Mouse (Mus musculus): ENCODE results near the gene Ranbp3. TPM values are rescaled to one million over a fixed set of nuclear protein-coding genes. Genes with fewer than 3 reads are reported as not detected.

Ranbp3 gene
- polyA plus RNA-seq, 2 experiments, result 34.2 to 42.9 TPM

GRCm38 (mm10) chr17:56684649-56685048, 11.6 kb downstream of the Ranbp3 start:
- H3K9ac ChIP-seq (replicated peaks), result no peak overlapping the region
- TF ChIP-seq CTCF (IDR thresholded peaks at IDR 0.05; ENCODE audit: low read depth), result no peak
- TF ChIP-seq EP300 (IDR thresholded peaks at IDR 0.05; ENCODE audit: low read depth), result no peak
- no peak overlapping the region for H3K27ac ChIP-seq
- H3K4me2 ChIP-seq (ENCODE audit: low read depth), result no peak overlapping the region
- no peaks in the 10 kb centered on the region for H3K27me3 ChIP-seq (ENCODE audit: control insufficient read depth, insufficient read depth, low read length)
- ATAC-seq (ENCODE audit: insufficient read depth) (no peak), DNase-seq (ENCODE audit: low read depth in 3 of 3, low spot score in 3 of 3) (no peak)
- peaks cover 35% of the 10 kb centered on the region for H3K36me3 ChIP-seq (replicated peaks; ENCODE audit: control insufficient read depth, insufficient read depth, low read depth)
- H3K4me1 ChIP-seq (replicated peaks; ENCODE audit: control insufficient read depth in 2 of 2, insufficient read depth in 2 of 2, low read length in 1 of 2), result peaks cover 28 to 60% of the 10 kb centered on the region in 2 experiments
- no peak overlapping the region for H3K4me3 ChIP-seq (ENCODE audit: insufficient read depth in 1 of 2, low read depth in 2 of 2, low read length in 2 of 2)
- H3K9me3 ChIP-seq (ENCODE audit: control insufficient read depth, low read length), result no peaks in the 10 kb centered on the region
- WGBS (ENCODE audit: insufficient replicate concordance), result 86% methylated on average over 2 of the region's 2 CpGs

- Histone ChIP-seq H3K9ac (replicated peaks) (no peak overlapping the region), H3K27me3 (ENCODE audit: control insufficient read depth, insufficient read depth, low read length) (no peaks in the 10 kb centered on the region), H3K4me2 (ENCODE audit: low read depth) (no peak overlapping the region), H3K27ac (no peak overlapping the region), H3K4me3 (ENCODE audit: insufficient read depth in 1 of 2, low read depth in 2 of 2, low read length in 2 of 2) (no peak overlapping the region), H3K9me3 (ENCODE audit: control insufficient read depth, low read length) (no peaks in the 10 kb centered on the region), H3K36me3 (replicated peaks; ENCODE audit: control insufficient read depth, insufficient read depth, low read depth) (peaks cover 33% of the 10 kb centered on the region), H3K4me1 (replicated peaks; ENCODE audit: control insufficient read depth in 2 of 2, insufficient read depth in 2 of 2, low read length in 1 of 2) (peaks cover 27 to 55% of the 10 kb centered on the region in 2 experiments)
- TF ChIP-seq EP300 (IDR thresholded peaks at IDR 0.05; ENCODE audit: low read depth) (no peak), CTCF (IDR thresholded peaks at IDR 0.05; ENCODE audit: low read depth) (no peak)
- DNase-seq (ENCODE audit: low read depth in 3 of 3, low spot score in 3 of 3) (no peak), ATAC-seq (ENCODE audit: insufficient read depth) (no peak)
- WGBS (ENCODE audit: insufficient replicate concordance), result 77% methylated on average over 4 of the region's 4 CpGs
Measured at GRCm38 (mm10) chr17:56686801-56687200, 13.7 kb downstream of the Ranbp3 start.

GRCm38 (mm10) chr17:56688045-56688444, 15.0 kb downstream of the Ranbp3 start:
- Histone ChIP-seq H3K9ac (replicated peaks) (peak overlapping the region; percentile 1), H3K4me3 (ENCODE audit: insufficient read depth in 1 of 2, low read depth in 2 of 2, low read length in 2 of 2) (no peak overlapping the region), H3K9me3 (ENCODE audit: control insufficient read depth, low read length) (no peaks in the 10 kb centered on the region), H3K4me1 (replicated peaks; ENCODE audit: control insufficient read depth in 2 of 2, insufficient read depth in 2 of 2, low read length in 1 of 2) (peaks cover 16 to 43% of the 10 kb centered on the region in 2 experiments), H3K36me3 (replicated peaks; ENCODE audit: control insufficient read depth, insufficient read depth, low read depth) (peaks cover 40% of the 10 kb centered on the region), H3K27me3 (ENCODE audit: control insufficient read depth, insufficient read depth, low read length) (no peaks in the 10 kb centered on the region), H3K27ac (peak overlapping the region; percentile 69), H3K4me2 (ENCODE audit: low read depth) (peak overlapping the region; percentile 47)
- ATAC-seq (ENCODE audit: insufficient read depth) (peak; percentile 92), DNase-seq (ENCODE audit: low read depth in 3 of 3, low spot score in 3 of 3) (peak; percentile 73 to 77 (median 73))
- TF ChIP-seq EP300 (IDR thresholded peaks at IDR 0.05; ENCODE audit: low read depth) (peak; percentile 96), CTCF (IDR thresholded peaks at IDR 0.05; ENCODE audit: low read depth) (no peak)

- peak overlapping the region; percentile 69 for H3K27ac ChIP-seq
- no peak for DNase-seq (ENCODE audit: low read depth in 3 of 3, low spot score in 3 of 3)
- no peak for ATAC-seq (ENCODE audit: insufficient read depth)
- H3K36me3 ChIP-seq (replicated peaks; ENCODE audit: control insufficient read depth, insufficient read depth, low read depth), result peaks cover 41% of the 10 kb centered on the region
- peak overlapping the region; percentile 47 for H3K4me2 ChIP-seq (ENCODE audit: low read depth)
- TF ChIP-seq CTCF (IDR thresholded peaks at IDR 0.05; ENCODE audit: low read depth) (no peak), EP300 (IDR thresholded peaks at IDR 0.05; ENCODE audit: low read depth) (no peak)
- 0 out of 2 replicates have a peak overlapping the region, but pooled peaks have one; percentile 9 for H3K9ac ChIP-seq (replicated peaks)
- H3K27me3 ChIP-seq (ENCODE audit: control insufficient read depth, insufficient read depth, low read length), result no peaks in the 10 kb centered on the region
- WGBS (ENCODE audit: insufficient replicate concordance), result 43% methylated on average over 2 of the region's 2 CpGs
- no peak overlapping the region for H3K4me3 ChIP-seq (ENCODE audit: insufficient read depth in 1 of 2, low read depth in 2 of 2, low read length in 2 of 2)
- no peaks in the 10 kb centered on the region for H3K9me3 ChIP-seq (ENCODE audit: control insufficient read depth, low read length)
- H3K4me1 ChIP-seq (replicated peaks; ENCODE audit: control insufficient read depth in 2 of 2, insufficient read depth in 2 of 2, low read length in 1 of 2), result peaks cover 14 to 36% of the 10 kb centered on the region in 2 experiments
Measured at GRCm38 (mm10) chr17:56688689-56689088, 15.6 kb downstream of the Ranbp3 start.

- TF ChIP-seq CTCF (IDR thresholded peaks at IDR 0.05; ENCODE audit: low read depth) (no peak), EP300 (IDR thresholded peaks at IDR 0.05; ENCODE audit: low read depth) (no peak)
- Histone ChIP-seq H3K4me2 (ENCODE audit: low read depth) (no peak overlapping the region), H3K27me3 (ENCODE audit: control insufficient read depth, insufficient read depth, low read length) (no peaks in the 10 kb centered on the region), H3K27ac (no peak overlapping the region), H3K36me3 (replicated peaks; ENCODE audit: control insufficient read depth, insufficient read depth, low read depth) (peaks cover 66% of the 10 kb centered on the region), H3K4me3 (ENCODE audit: insufficient read depth in 1 of 2, low read depth in 2 of 2, low read length in 2 of 2) (no peak overlapping the region), H3K9me3 (ENCODE audit: control insufficient read depth, low read length) (no peaks in the 10 kb centered on the region), H3K9ac (replicated peaks) (no peak overlapping the region), H3K4me1 (replicated peaks; ENCODE audit: control insufficient read depth in 2 of 2, insufficient read depth in 2 of 2, low read length in 1 of 2) (peaks cover 4 to 6% of the 10 kb centered on the region in 2 experiments)
- DNase-seq (ENCODE audit: low read depth in 3 of 3, low spot score in 3 of 3) (no peak), ATAC-seq (ENCODE audit: insufficient read depth) (no peak)
- WGBS (ENCODE audit: insufficient replicate concordance), result 68% methylated on average over 1 of the region's 1 CpGs
Measured at GRCm38 (mm10) chr17:56693395-56693794, 20.3 kb downstream of the Ranbp3 start.

Data from liver, embryonic 14.5 days (tissue).